Mouse (Mus musculus): ENCODE results near the gene Cacna2d3. TPM values are rescaled to one million over a fixed set of nuclear protein-coding genes. Genes with fewer than 3 reads are reported as not detected.
A peak's percentile ranks its signal among the peaks of the same experiment; 100 is the strongest.

The Cacna2d3 gene
- polyA plus RNA-seq, 1 experiment from 2014 or later, result 0.54 TPM

DNA sequence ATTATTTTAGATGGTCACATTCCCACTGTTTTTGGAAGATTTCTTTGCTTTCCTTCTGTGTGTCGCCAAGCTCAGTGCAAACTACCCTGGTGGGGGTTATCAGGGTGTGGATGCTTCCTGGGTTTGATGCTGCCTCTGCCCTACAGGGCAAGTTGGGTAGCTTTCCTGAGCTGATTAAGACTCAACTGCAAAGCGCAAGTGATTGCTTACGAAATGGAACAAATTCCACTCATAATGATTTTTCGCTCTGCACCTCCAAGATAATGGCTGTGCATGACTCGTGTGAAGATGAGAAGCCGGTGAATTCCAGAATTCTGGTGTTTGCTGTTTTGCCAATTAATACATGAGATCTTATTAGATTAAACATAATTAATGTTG is 557.0 kb downstream of the Cacna2d3 start:
- 85% methylated on average over 6 of the region's 6 CpGs for WGBS
- no peak overlapping the region for H3K4me3 ChIP-seq (ENCODE audit: low read length)
- no peak for ATAC-seq (replicated peaks; ENCODE audit: extremely low read depth, insufficient read depth, low FRiP score)

GRCm38 (mm10) chr14:29163998-29164652 is 557.5 kb downstream of the Cacna2d3 start:
- Histone ChIP-seq H3K27me3 (ENCODE audit: control insufficient read depth, insufficient read depth, low read length) (no peaks in the 10 kb centered on the region), H3K4me3 (ENCODE audit: low read length) (no peak overlapping the region), H3K27ac (ENCODE audit: low read length) (no peak overlapping the region), H3K9ac (ENCODE audit: low read length) (no peak overlapping the region), H3K36me3 (ENCODE audit: control insufficient read depth, insufficient read depth) (no peaks in the 10 kb centered on the region), H3K4me1 (ENCODE audit: control insufficient read depth, insufficient read depth, low read length) (no peaks in the 10 kb centered on the region), H3K9me3 (replicated peaks; ENCODE audit: control insufficient read depth, low read length) (peaks cover 1% of the 10 kb centered on the region), H3K4me2 (ENCODE audit: low read depth, low read length) (no peak overlapping the region)
- no peak for ATAC-seq (replicated peaks; ENCODE audit: extremely low read depth, insufficient read depth, low FRiP score)
- 74% methylated on average over 4 of the region's 4 CpGs for WGBS

More for the DNA sequence above, 557.0 kb downstream of the Cacna2d3 start:
- Histone ChIP-seq H3K27me3 (ENCODE audit: control insufficient read depth, insufficient read depth, low read length) (no peaks in the 10 kb centered on the region), H3K4me2 (ENCODE audit: low read depth, low read length) (no peak overlapping the region), H3K9ac (ENCODE audit: low read length) (no peak overlapping the region), H3K27ac (ENCODE audit: low read length) (no peak overlapping the region), H3K9me3 (replicated peaks; ENCODE audit: control insufficient read depth, low read length) (no peaks in the 10 kb centered on the region), H3K4me1 (ENCODE audit: control insufficient read depth, insufficient read depth, low read length) (no peaks in the 10 kb centered on the region), H3K36me3 (ENCODE audit: control insufficient read depth, insufficient read depth) (no peaks in the 10 kb centered on the region)

DNA sequence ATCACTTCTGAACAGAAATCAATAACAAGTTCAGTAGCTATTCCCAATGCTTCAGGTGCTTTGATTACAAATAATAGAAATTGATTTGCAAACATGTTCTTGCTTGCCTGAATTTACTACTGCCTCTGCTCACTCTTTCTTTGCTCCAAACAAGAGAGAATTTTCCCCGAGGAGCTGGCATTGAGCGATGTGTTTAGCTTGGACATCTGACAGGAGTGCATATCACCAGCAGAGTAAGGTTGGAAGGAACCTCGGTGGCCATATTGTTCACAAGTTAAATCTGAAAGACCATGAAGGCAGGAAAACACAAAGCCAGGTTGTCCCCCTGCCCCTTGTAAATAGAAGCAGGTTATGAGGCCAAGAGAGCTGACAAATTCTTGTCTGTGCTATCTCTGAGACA is 561.9 kb downstream of the Cacna2d3 start:
- H3K9ac ChIP-seq (ENCODE audit: low read length), result no peak overlapping the region
- no peak overlapping the region for H3K4me3 ChIP-seq (ENCODE audit: low read length)
- H3K27ac ChIP-seq (ENCODE audit: low read length), result no peak overlapping the region
- H3K4me2 ChIP-seq (ENCODE audit: low read depth, low read length), result no peak overlapping the region
- no peak for ATAC-seq (replicated peaks; ENCODE audit: extremely low read depth, insufficient read depth, low FRiP score)
- no peaks in the 10 kb centered on the region for H3K27me3 ChIP-seq (ENCODE audit: control insufficient read depth, insufficient read depth, low read length)
- WGBS, result 67% methylated on average over 3 of the region's 3 CpGs
- no peaks in the 10 kb centered on the region for H3K36me3 ChIP-seq (ENCODE audit: control insufficient read depth, insufficient read depth)
- no peaks in the 10 kb centered on the region for H3K4me1 ChIP-seq (ENCODE audit: control insufficient read depth, insufficient read depth, low read length)
- peaks cover 8% of the 10 kb centered on the region for H3K9me3 ChIP-seq (replicated peaks; ENCODE audit: control insufficient read depth, low read length)

GRCm38 (mm10) chr14:29157096-29157495 is 564.6 kb downstream of the Cacna2d3 start:
- H3K9ac ChIP-seq (ENCODE audit: low read length), result no peak overlapping the region
- no peaks in the 10 kb centered on the region for H3K36me3 ChIP-seq (ENCODE audit: control insufficient read depth, insufficient read depth)
- H3K27ac ChIP-seq (ENCODE audit: low read length), result no peak overlapping the region
- peaks cover 8% of the 10 kb centered on the region for H3K9me3 ChIP-seq (replicated peaks; ENCODE audit: control insufficient read depth, low read length)
- no peaks in the 10 kb centered on the region for H3K4me1 ChIP-seq (ENCODE audit: control insufficient read depth, insufficient read depth, low read length)
- no peaks in the 10 kb centered on the region for H3K27me3 ChIP-seq (ENCODE audit: control insufficient read depth, insufficient read depth, low read length)
- 77% methylated on average over 5 of the region's 5 CpGs for WGBS
- no peak for ATAC-seq (replicated peaks; ENCODE audit: extremely low read depth, insufficient read depth, low FRiP score)
- no peak overlapping the region for H3K4me2 ChIP-seq (ENCODE audit: low read depth, low read length)
- H3K4me3 ChIP-seq (ENCODE audit: low read length), result no peak overlapping the region

DNA sequence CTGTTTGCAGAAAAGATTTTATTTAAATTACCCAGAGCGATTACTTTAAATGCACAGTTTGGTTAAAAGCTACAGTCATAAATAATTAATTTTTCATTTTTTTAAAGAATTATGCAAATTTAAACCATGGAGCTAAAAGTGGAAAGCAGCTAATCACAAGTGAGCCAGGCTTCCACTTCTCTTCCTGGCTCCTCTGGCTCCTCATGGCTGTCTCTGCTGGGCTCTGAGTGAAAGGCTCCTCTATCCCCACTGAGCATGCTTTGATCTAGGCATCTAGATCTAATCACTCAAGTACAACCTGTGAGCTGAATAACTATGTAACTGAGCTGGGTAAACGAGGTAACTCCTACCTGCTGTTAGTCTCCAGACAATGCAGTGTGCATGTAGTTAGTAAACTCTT is 577.5 kb downstream of the Cacna2d3 start:
- no peaks in the 10 kb centered on the region; the same call in 1 of the 2 replicates for H3K27me3 ChIP-seq (ENCODE audit: control insufficient read depth, insufficient read depth, low read length)
- H3K4me1 ChIP-seq (ENCODE audit: control insufficient read depth, insufficient read depth, low read length), result no peaks in the 10 kb centered on the region
- H3K9ac ChIP-seq (ENCODE audit: low read length), result no peak overlapping the region
- H3K9me3 ChIP-seq (replicated peaks; ENCODE audit: control insufficient read depth, low read length), result peaks cover 5% of the 10 kb centered on the region; the same call in 1 of the 2 replicates
- no peaks in the 10 kb centered on the region for H3K36me3 ChIP-seq (ENCODE audit: control insufficient read depth, insufficient read depth)
- WGBS, result 56% methylated on average over 2 of the region's 2 CpGs
- H3K4me3 ChIP-seq (ENCODE audit: low read length), result no peak overlapping the region
- no peak for ATAC-seq (replicated peaks; ENCODE audit: extremely low read depth, insufficient read depth, low FRiP score)
- no peak overlapping the region for H3K27ac ChIP-seq (ENCODE audit: low read length)
- no peak overlapping the region for H3K4me2 ChIP-seq (ENCODE audit: low read depth, low read length)

DNA sequence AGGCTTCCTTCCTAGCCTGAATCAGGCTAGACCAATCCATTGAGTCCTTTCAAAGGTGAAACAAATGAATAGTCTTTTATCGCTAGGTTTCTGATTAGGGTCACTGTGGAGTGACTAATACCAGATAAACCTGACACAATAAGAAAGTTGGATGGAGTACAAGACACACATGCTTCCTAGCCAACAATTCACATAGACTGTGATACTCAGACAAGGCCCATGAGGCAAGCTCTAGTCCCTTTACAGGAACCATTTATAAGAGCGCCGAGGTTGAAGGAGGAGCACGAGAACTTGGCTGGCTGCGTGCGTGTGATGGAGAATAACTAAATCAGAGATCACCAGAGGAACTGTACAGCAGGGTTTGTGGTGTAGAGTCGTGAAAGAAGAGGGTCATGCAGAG is 584.0 kb downstream of the Cacna2d3 start:
- H3K9me3 ChIP-seq (replicated peaks; ENCODE audit: control insufficient read depth, low read length), result no peaks in the 10 kb centered on the region
- H3K9ac ChIP-seq (ENCODE audit: low read length), result no peak overlapping the region
- H3K27ac ChIP-seq (ENCODE audit: low read length), result no peak overlapping the region
- H3K36me3 ChIP-seq (ENCODE audit: control insufficient read depth, insufficient read depth), result no peaks in the 10 kb centered on the region
- 50% methylated on average over 7 of the region's 7 CpGs for WGBS
- 0 out of 2 replicates have a peak, but pooled peaks have one; percentile 32 for ATAC-seq (replicated peaks; ENCODE audit: extremely low read depth, insufficient read depth, low FRiP score)
- H3K27me3 ChIP-seq (ENCODE audit: control insufficient read depth, insufficient read depth, low read length), result no peaks in the 10 kb centered on the region; the same call in 1 of the 2 replicates
- H3K4me2 ChIP-seq (ENCODE audit: low read depth, low read length), result no peak overlapping the region
- H3K4me1 ChIP-seq (ENCODE audit: control insufficient read depth, insufficient read depth, low read length), result peaks cover 7% of the 10 kb centered on the region
- no peak overlapping the region for H3K4me3 ChIP-seq (ENCODE audit: low read length)

- peaks cover 7% of the 10 kb centered on the region for H3K4me1 ChIP-seq (ENCODE audit: control insufficient read depth, insufficient read depth, low read length)
- H3K4me3 ChIP-seq (ENCODE audit: low read length), result no peak overlapping the region
- no peak overlapping the region for H3K9ac ChIP-seq (ENCODE audit: low read length)
- no peak overlapping the region for H3K4me2 ChIP-seq (ENCODE audit: low read depth, low read length)
- no peaks in the 10 kb centered on the region for H3K9me3 ChIP-seq (replicated peaks; ENCODE audit: control insufficient read depth, low read length)
- H3K27ac ChIP-seq (ENCODE audit: low read length), result no peak overlapping the region
- no peaks in the 10 kb centered on the region; the same call in 1 of the 2 replicates for H3K27me3 ChIP-seq (ENCODE audit: control insufficient read depth, insufficient read depth, low read length)
- WGBS, result 47% methylated on average over 10 of the region's 10 CpGs
- no peaks in the 10 kb centered on the region for H3K36me3 ChIP-seq (ENCODE audit: control insufficient read depth, insufficient read depth)
- peak; percentile 37; the same call in 1 of the 2 replicates for ATAC-seq (replicated peaks; ENCODE audit: extremely low read depth, insufficient read depth, low FRiP score)
Observed at GRCm38 (mm10) chr14:29137006-29137579, 584.6 kb downstream of the Cacna2d3 start.

GRCm38 (mm10) chr14:29134901-29135300 is 586.8 kb downstream of the Cacna2d3 start:
- peaks cover 7% of the 10 kb centered on the region for H3K4me1 ChIP-seq (ENCODE audit: control insufficient read depth, insufficient read depth, low read length)
- WGBS, result 64% methylated on average over 5 of the region's 5 CpGs
- ATAC-seq (replicated peaks; ENCODE audit: extremely low read depth, insufficient read depth, low FRiP score), result no peak
- no peak overlapping the region for H3K27ac ChIP-seq (ENCODE audit: low read length)
- no peaks in the 10 kb centered on the region for H3K9me3 ChIP-seq (replicated peaks; ENCODE audit: control insufficient read depth, low read length)
- no peak overlapping the region for H3K4me3 ChIP-seq (ENCODE audit: low read length)
- H3K36me3 ChIP-seq (ENCODE audit: control insufficient read depth, insufficient read depth), result no peaks in the 10 kb centered on the region
- no peaks in the 10 kb centered on the region for H3K27me3 ChIP-seq (ENCODE audit: control insufficient read depth, insufficient read depth, low read length)
- H3K4me2 ChIP-seq (ENCODE audit: low read depth, low read length), result no peak overlapping the region
- no peak overlapping the region for H3K9ac ChIP-seq (ENCODE audit: low read length)

GRCm38 (mm10) chr14:29130511-29130910 is 591.2 kb downstream of the Cacna2d3 start:
- Histone ChIP-seq H3K4me1 (ENCODE audit: control insufficient read depth, insufficient read depth, low read length) (no peaks in the 10 kb centered on the region), H3K36me3 (ENCODE audit: control insufficient read depth, insufficient read depth) (no peaks in the 10 kb centered on the region), H3K4me3 (ENCODE audit: low read length) (no peak overlapping the region), H3K9ac (ENCODE audit: low read length) (no peak overlapping the region), H3K9me3 (replicated peaks; ENCODE audit: control insufficient read depth, low read length) (no peaks in the 10 kb centered on the region), H3K27ac (ENCODE audit: low read length) (no peak overlapping the region), H3K27me3 (ENCODE audit: control insufficient read depth, insufficient read depth, low read length) (no peaks in the 10 kb centered on the region), H3K4me2 (ENCODE audit: low read depth, low read length) (no peak overlapping the region)
- no peak for ATAC-seq (replicated peaks; ENCODE audit: extremely low read depth, insufficient read depth, low FRiP score)
